Mouse (Mus musculus) brain, embryonic 14.5 days (tissue): ENCODE results near the gene Plcd3. TPM values are rescaled to one million over a fixed set of nuclear protein-coding genes. Genes with fewer than 3 reads are reported as not detected.

Experiments used
- DNase-seq: peaks from one replicate; pipeline ENCODE4 v3.0.0-alpha.2; 2011; ENCODE audit warnings: low read depth
- CTCF ChIP-seq: fragments of 200-500 bp; IDR thresholded peaks from 2 replicates; pipeline ENCODE4 v1.5.1; 2012; ENCODE audit warnings: inconsistent platforms, mild to moderate bottlenecking, moderate library complexity, borderline replicate concordance; ENCODE audit not compliant: insufficient read depth, insufficient read length; ENCODE audit errors: extremely low read depth
- POLR2A ChIP-seq: fragments of 200-500 bp; IDR thresholded peaks from 2 replicates; pipeline ENCODE4 v1.6.1; 2012; ENCODE audit warnings: mild to moderate bottlenecking, inconsistent platforms, borderline replicate concordance; ENCODE audit not compliant: poor library complexity, insufficient read depth, insufficient read length, severe bottlenecking; ENCODE audit errors: extremely low read depth
- polyA plus RNA-seq: library from polyadenylated mRNA; depleted of rRNA; stranded (reverse); fragments of >200 nt; gene quantifications from 2 replicates; pipeline ENCODE4 v1.2.3, GENCODE M21; 2012

Plcd3 gene
- polyA plus RNA-seq, 1 experiment = 3.6 TPM

GRCm38 (mm10) chr11:103103621-103104020 lies 2.2 kb upstream of the Plcd3 start:
- DNase-seq = no peak
- TF ChIP-seq POLR2A (no peak), CTCF (no peak)

DNA sequence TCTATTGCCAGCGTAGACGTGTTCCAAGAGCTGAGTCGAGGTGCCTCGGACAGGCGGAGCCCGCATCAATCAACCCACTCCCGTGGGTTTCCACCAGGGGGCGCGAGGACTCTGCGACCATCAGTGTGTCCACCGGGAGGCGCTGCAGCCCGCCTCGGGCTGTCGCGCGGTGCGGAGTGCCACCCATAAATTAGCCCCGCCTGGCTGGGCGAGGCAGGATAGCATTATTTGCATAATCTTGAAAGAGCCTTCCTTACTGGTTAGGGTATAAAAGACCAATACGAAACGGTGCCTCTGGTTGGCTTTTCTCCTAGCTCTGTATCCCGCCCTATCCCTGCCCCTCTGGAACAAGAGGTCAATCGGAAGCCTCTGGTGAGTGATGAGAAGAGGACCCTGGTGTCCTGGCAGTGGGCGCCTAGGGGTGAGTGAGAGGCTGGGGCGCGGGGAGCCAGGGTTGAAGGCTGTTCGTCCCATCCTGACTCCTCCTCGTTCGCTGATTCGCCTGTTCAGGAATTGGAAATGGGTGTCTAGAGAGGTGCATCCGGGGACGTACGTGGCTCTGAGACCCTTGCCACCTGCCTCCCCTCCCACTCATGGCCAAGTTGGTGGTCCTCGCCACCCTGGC lies 1.4 kb upstream of the Plcd3 start:
- DNase-seq = peak; percentile 95
- TF ChIP-seq CTCF (peak; percentile 100), POLR2A (no peak)

DNA sequence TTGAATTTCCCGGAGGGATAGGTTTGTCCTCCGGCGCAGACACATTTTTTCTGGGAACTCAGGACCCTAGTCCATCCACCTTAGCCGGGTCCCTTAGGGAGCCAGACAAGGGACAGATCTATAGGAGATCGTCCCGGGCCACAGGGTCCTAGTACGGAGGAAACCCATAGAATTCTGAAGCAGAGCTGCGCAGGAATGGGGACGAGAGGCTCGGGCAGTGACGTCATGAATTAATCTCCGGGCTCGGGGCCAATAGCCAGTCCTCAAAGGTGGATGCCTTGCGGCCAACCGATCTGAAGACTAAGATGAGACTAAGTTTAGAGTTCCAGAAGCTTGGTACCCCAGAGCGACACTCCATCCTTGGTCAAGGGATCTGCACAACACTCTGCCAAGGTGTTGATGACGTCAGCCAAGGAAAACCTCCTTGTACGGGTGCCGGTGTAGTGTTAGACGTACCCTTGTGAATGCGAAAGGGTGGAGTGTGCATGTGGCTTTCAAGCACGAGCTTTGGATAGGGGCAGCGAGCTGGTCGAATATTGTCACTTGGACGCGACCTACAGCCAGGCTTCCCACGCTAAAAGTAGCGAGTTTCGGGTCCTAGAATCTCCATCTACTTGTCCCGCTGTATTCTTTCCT lies 526 bp upstream of the Plcd3 start:
- TF ChIP-seq CTCF (no peak), POLR2A (no peak)
- DNase-seq = peak; percentile 62

DNA sequence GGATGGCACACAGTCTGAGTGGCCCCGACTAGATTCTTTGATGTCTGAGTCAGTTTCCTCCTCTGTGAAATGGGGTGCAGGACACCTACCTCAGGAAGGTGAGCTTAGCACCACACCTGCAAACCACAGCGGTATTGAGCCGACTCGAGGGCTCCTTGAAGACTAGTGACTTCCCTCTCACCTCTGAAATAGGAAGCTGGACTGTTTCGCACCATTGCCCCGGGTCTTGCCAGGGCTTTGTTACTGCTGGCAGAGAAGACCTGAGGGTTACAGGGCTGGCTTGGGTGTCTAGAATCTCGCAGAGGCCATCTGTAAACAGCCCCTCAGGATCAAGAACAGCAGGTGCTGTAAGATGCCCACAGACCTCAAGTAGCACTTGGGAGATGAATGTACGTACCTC lies 1.1 kb downstream of the Plcd3 start:
- TF ChIP-seq CTCF = no peak
- TF ChIP-seq POLR2A = no peak

GRCm38 (mm10) chr11:103099352-103099940 lies 2.0 kb downstream of the Plcd3 start:
- no peak for DNase-seq
- TF ChIP-seq CTCF = no peak
- TF ChIP-seq POLR2A = no peak

More for the DNA sequence above, 1.1 kb downstream of the Plcd3 start:
- DNase-seq = no peak

GRCm38 (mm10) chr11:103098531-103099190 lies 2.8 kb downstream of the Plcd3 start:
- TF ChIP-seq POLR2A (no peak), CTCF (no peak)
- DNase-seq = no peak

- peak; percentile 26 for DNase-seq
- TF ChIP-seq CTCF = no peak
- no peak for TF ChIP-seq POLR2A
Measured at GRCm38 (mm10) chr11:103096979-103097894, 4.2 kb downstream of the Plcd3 start.

DNA sequence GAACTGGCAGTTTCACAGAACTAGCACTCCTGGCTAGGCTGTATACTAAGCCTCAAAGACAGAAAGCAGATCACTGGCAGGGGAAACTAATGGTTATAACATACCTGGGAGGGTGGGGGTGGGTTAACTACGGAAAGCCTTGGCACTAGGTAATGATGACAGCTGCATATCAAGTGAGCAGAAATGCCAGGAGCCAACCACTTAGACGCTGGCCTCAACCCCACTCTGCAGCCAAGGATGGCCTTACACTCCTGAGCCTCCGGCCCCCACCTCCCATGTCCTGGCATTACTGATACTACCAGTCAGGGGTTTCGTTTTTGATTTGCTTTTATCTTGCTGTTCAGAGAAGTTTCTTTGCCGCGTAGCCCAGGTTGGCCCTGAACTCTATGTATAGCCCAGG lies 5.7 kb downstream of the Plcd3 start:
- no peak for TF ChIP-seq CTCF
- no peak for DNase-seq

- TF ChIP-seq CTCF = no peak
- no peak for TF ChIP-seq POLR2A
Measured at GRCm38 (mm10) chr11:103095107-103095670, 6.3 kb downstream of the Plcd3 start.

More at GRCm38 (mm10) chr11:103095107-103095670, 6.3 kb downstream of the Plcd3 start:
- DNase-seq = no peak
